Mouse (Mus musculus) gastrocnemius, adult 2 months (tissue): ENCODE measurements at regions not wholly inside any gene's neighbourhood (a gene's known extent, or its start where the extent isn't known, plus 50 kb on each side); places are given as distances from the start of the nearest gene placed in this dataset. TPM values are rescaled to one million over a fixed set of nuclear protein-coding genes. Genes with fewer than 3 reads are reported as not detected.

ENCODE experiments used
- DNase-seq: peaks from one replicate; pipeline ENCODE4 v3.0.0; 2022
- H3K27ac ChIP-seq: fragments of 200-600 bp; 2 replicates; pipeline ENCODE4 v1.8.1; 2022; ENCODE audit warnings: mild to moderate bottlenecking
- H3K4me3 ChIP-seq: fragments of 200-600 bp; 2 replicates; pipeline ENCODE4 v1.8.1; 2022; ENCODE audit warnings: mild to moderate bottlenecking, moderate library complexity
- CTCF ChIP-seq: fragments of 200-600 bp; IDR thresholded peaks from 2 replicates; pipeline ENCODE4 v1.8.1; 2022; ENCODE audit warnings: antibody characterized with exemption, mild to moderate bottlenecking, moderate library complexity
- intact Hi-C: fragments of 180-260 bp; cut with DNase I; formaldehyde crosslinking; loops from one replicate; pipeline ENCODE4 v1.15.1; 2025
- microRNA-seq: library from miRNA; unstranded; fragments of <30 nt; microRNA quantifications from one replicate; pipeline ENCODE4 v1.2.0, GENCODE M21; 2021

- TF ChIP-seq CTCF = no peak
- intact Hi-C loops = no loop called here
- H3K27ac ChIP-seq = no peak overlapping the region
- H3K4me3 ChIP-seq = no peak overlapping the region
- DNase-seq = no peak
Observed at GRCm38 (mm10) chr7:77771711-77772449, 965.9 kb downstream of the Ntrk3 start.

GRCm38 (mm10) chr7:77738996-77739765 lies 998.6 kb downstream of the Ntrk3 start:
- H3K4me3 ChIP-seq = no peak overlapping the region
- DNase-seq = no peak
- no peak for TF ChIP-seq CTCF
- intact Hi-C loops = no loop called here
- H3K27ac ChIP-seq = no peak overlapping the region

Small RNA genes lying in the stretch of these regions (microRNA-seq; reads per million reads assigned to microRNA genes)
- gene Gm44358 = not detected
